Mouse (Mus musculus): ENCODE data around the gene Gm5244. TPM values are rescaled to one million over a fixed set of nuclear protein-coding genes. Genes with fewer than 3 reads are reported as not detected.

The Gm5244 gene
- not detected for total RNA-seq (2021)
- long read RNA-seq, experiment 1: 0 reads
- long read RNA-seq, experiment 2: 0 reads

DNA sequence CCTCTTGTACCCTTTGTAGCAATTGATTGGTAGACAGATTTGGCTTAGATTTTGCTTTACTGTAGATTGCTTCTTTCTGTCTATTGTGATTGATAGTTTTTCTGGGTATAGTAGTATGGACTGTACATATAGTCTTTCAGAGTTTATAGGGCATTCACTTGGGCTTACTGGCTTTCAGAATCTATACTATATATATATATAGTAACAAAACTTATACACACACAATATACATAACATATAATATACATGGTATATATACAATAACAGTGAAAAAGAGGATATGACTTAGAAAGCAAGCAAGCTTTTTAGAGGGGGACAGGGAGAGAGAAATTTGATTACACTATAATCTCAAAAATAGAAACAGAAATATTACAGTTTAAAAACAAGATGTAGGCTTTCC lies at the start of gene Gm5244:
Gene Gm5244, plus strand, starts transcription at position 301 of the 400 bp plus-strand sequence.
- no peak for DNase-seq

DNA sequence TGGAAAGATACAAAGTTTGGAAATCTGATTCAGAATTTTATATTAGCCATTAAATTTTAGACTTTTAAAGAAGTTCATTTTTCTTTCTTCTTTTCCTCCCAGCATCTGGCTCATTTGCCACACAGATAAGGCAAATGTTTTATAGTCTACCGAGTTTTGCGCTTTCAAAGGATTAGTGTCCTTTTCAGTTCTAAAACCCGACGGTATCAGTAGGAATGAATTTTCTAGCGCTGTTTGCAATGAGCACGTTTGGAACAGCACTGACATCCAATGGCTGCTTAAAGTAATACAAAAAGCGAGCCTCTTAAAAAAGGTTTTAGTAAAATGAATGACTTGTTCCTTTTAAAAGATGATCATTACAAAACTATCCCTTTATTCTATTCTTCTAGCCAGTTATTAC lies 49.4 kb upstream of the Gm5244 start:
- DNase-seq: no peak

DNA sequence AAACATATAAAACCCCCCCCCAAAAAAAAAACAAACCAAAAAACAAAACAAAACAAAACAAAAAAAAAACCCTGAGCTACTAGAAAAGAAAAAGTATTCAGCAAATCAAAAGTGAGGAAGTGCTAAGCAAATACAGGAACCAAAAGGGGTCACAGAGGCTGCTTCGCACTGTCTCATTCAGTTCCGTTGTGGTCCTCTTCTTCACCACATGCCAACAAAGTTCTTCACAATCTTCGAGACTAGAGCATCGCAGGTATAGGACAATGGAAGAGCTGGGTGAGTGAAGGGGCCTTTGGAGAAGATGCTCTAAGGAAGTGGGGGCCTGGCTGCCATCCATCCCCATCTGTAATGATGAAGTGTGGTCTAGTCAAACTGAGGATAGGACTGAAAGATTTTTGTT lies 48.1 kb upstream of the Gm5244 start:
- DNase-seq: no peak

DNA sequence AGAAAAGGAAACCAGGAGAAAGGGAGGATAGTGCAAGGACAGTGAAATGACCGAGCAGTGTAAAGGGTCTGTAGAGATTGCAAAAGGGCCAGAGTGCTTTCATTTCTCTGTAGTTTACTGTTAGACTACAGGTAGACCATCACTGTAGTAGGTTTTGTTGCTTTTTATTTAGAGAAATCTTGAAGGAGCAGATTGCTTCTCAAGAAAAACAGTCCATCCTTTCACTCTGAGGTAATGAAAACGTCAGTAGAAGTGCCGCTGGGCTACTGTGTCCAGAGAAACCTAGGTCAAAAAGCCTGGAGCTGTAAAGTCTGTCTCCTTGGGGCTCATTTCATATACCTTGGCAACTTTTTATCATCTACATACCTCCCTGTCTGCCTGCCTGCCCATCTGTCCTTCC lies 47.4 kb upstream of the Gm5244 start:
- no peak for DNase-seq

DNA sequence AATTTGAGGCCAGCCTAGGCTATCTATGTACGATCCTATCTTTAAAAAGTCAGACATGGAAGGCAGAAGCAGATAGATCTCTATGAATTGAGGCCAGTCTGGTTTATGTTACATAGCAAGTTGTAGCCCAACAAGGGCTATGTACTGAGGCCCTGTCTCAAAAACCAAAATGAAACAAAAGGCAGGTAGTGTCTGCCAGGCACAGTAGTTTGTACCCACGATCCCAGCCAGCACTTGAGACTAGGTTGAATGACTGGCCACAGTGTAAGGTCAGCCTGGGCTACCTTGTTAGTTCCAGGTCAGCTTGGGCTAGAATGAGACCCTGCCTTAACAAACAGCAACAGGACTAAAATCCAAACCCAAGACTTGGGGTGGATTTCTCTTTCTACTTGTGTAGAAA lies 45.9 kb upstream of the Gm5244 start:
- no peak for DNase-seq

DNA sequence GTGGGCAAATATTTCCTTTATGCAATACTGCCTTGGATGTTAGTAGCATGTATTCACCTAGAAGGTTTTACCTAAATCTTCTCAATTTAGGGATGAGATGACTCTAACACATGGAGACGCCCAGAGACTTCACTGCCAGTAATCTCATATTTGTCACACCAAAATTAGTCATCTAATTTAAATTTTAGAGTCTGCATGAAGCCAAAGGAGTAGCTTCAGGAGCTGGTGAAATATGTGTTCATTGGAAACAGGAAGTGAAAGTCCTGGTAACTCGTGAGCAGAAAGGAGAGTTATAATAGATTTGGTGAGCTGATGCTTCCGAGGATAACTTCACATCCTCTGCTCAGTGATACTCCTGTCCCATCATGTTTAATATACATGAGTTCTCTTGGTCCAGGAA lies 45.4 kb upstream of the Gm5244 start:
- DNase-seq: no peak

DNA sequence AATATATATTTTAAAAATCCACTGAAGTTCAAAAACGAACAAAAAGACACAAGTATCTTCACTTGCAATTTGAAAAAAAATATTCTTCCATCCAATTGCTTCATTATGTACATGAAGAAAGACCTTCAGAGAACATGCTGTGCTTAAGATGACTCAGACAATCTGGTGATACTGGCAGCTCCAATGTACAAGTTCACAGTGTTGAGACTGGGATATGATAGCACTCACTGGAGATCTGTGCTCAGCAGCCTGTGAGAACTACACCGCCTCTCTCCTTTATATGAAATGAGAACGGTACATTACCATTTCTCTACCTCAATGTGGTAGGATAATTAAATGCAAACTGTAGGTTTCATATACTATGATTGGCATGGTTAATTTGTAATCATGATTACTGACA lies 43.7 kb upstream of the Gm5244 start:
- DNase-seq: no peak

DNA sequence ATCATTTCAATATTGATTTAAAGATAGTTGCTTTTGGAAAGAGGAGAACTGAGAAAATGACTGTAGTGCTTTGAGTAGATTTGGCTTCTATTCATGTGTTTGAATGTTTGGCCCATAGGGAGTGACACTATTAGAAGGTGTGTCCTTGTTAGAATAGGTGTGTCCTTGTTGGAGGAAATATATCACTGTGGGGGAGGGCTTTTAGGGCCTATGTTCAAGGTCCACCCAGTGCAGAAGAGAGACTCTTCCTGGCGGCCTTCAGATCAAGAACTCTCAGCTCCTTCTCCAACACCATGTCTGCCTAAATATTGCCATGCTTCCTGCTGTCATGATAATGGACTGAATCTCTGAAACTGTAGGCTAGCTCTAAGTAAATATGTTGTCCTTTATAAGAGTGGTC lies 42.2 kb upstream of the Gm5244 start:
- no peak for DNase-seq

DNA sequence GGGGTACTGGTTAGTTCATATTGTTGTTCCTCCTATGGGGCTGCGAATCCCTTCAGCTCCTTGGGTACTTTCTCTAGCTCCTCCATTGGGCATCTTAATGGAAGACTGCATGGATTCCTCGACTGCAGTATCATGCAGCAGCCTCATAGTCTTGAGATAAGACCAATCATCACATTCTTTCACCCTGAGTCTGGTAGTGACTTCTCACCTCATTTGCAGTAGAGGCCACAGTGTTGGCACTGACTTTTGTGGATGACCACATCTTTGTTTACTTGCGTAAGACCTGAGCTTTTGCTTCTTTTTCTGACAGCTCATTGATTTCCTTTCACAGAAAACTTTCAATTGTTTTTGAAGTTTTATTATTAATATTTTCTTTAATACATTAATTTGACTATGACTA lies 40.8 kb upstream of the Gm5244 start:
- no peak for DNase-seq

DNA sequence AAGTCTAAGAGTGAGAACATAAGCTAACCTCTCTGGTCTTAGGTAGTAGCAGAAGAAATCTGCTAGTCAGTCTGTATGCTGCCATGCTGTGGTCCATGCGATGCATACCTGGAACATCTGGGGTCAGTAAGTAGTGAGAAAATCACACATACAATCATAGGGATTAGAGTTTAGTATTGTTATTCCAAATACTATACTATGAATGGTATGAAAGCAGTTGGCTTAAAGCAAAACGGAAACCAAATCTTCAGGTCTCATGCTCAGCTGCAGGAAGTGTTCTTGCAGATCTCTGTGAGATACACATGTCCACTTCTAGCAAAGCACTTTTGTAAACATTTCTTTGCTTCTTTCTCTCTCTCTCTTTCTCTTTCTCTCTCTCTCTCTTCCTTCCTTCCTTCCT lies 40.3 kb upstream of the Gm5244 start:
- DNase-seq: no peak

DNA sequence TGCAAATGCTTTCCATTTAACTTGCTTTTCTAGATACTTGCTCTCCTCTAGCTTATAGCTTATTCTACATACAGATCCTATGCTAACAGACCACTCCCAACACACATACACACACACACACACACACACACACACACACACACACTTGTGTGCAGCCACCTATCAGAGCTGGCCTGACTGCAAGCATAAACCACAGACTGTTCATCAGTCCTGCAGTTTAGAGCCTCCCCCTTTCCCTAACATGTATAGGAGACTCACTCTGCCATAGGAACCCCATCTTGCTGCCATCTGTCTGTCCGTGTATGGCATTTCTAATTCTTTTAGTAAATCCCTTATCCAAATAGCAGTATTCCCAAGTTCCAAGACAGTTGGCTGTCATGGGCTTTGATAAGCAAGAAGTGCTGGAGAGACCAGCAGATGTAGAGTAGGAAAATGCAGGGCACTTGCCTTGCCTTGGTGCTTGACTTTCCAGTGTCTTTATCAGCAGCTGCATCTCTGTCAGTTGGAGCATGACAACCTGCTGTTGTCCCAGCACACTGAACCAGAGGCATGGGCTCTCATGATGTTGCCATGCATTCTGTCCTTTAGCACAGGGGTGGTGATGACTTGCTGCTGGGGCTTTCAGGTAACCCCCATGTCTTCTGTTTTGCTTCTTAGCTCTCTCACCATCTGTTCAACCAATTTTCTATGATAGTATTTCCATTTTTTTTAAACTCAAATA lies 33.7 kb upstream of the Gm5244 start:
- no peak for DNase-seq

DNA sequence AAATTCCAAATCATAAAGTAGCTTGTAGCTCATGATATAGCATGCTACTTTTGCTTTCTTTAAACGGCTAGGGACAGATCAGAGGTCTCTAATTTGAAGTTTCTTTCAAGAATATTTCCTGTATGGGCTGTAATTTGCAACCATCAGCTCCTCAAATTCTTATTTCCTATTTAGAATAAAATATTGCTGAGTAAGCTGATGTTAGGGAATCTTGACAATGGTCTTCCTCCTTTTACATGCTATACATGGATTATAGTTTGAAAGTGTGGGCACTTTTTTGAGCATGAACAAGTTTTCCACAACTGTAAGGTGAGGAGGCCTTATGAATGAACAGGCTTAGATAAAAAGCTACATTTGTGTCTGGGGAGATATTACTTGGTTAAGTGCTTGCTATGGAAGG lies 32.6 kb upstream of the Gm5244 start:
- no peak for DNase-seq

DNA sequence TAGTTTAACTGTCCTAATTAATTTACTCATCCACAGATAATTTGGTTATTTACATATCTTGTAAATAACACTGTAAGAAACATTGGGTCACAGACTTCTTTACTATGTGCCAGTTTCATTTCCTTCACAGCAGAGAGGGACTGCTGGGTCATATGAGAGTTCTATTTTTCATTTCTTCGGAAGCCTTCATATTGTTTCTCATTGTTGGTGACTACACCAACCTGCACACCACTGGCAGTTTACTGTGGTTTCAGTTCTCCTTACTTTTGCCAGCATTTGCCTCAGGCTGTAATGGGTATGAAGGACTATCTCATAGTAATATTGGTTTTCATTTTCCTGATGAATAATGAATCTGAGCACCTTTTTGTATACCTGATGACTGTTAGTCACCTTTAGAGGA lies 28.0 kb upstream of the Gm5244 start:
- DNase-seq: no peak

DNA sequence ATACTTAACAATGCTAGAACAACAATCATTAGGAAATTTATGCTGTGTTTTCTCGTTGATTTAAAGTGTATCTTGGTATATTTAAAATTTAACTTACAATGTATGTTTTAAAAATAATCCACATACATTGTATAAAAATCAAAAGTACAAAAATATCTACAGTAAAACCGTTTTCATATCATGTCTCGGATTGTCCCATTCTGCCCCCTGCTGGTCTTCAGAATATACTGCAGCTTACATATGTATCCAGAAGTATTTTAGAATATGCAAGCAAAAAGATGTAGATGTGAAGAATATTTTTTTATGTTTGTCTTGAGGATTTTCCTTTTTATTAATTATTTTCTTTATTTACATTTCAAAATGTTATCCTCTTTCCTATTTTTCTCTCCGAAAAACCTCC lies 26.1 kb upstream of the Gm5244 start:
- no peak for DNase-seq

DNA sequence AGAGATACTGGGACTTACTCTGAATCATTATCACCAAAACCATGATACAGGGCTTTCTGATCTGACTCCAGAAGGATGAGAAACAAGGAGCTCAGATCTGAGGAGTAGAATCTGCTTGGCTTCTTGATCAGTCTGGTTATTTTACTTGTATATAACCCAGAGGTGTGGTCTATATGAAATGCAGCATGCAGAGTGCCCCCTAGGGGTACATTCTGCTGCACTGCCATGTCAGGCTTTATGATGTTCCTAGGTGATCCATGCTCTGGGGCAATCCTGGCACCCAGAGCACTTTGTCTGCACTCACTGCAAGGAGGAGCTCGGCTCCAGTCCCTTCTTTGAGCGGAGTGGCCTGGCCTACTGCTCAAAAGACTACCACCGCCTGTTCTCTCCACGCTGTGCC lies 21.9 kb upstream of the Gm5244 start:
- DNase-seq: no peak

DNA sequence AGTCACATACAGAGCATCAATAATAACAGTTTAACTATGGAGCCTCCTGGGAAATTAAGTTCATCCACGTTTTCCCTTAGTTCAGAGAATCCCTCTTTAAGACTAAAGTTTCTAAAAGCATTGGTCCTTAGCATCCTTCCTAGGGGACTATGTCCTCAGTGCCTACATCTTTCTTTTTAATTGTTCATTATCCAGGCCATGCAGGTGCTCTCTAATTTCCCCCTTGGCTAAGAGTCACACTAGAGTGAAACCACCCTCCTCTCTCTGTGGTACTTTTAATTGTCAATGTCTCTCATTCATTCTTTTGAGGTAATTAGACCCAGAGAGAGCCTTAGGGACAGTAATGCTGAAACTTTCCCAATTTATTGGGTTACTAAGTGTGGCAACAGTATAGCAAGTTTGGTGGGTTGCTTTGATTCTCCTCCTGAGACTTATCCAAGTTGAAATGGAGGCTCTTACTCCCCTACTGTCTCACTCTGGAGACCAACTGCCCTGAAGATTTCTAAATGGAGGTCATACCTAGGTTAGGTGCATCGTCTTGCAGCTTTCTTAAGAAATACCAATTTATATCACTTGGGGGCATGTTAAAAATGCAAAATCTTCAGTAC lies 15.6 kb upstream of the Gm5244 start:
- DNase-seq: no peak

DNA sequence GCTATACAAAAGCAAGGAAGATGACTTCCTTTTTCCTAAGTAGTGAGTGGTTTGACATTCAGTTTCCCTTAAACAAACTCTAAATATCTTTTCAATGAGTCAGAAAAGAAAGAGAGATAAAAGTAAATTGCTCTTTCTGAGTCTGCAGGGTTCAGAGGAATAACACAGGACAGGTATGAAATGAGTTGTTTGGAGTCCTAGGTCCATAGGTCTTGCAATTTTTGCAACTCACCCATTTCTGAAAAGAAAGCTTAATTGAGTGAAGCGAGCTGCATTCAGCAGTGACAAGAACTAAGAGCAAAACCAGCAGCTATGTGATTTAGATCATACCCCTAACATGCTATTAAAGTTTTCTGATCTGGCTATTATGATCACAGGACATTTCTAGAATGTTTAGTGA lies 14.9 kb upstream of the Gm5244 start:
- no peak for DNase-seq

DNA sequence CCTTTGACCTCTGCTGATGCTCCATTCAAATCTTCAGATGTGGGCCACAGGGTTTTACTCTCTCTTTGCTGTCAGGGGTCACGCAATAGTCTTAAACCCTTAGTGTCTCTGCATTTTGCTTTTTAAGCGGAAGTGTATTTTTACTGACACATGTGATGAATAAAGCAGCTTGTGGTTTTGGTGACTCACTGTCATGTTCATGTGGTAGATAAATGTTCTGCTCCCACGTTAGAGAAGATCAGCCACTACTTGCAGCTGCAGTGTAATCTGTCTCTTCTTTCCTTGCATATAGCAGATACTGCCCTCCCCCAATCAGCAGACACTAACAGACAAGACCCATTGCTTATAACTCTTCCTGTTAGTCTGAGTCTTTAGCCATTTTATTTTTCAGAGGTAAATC lies 12.9 kb upstream of the Gm5244 start:
- DNase-seq: no peak

DNA sequence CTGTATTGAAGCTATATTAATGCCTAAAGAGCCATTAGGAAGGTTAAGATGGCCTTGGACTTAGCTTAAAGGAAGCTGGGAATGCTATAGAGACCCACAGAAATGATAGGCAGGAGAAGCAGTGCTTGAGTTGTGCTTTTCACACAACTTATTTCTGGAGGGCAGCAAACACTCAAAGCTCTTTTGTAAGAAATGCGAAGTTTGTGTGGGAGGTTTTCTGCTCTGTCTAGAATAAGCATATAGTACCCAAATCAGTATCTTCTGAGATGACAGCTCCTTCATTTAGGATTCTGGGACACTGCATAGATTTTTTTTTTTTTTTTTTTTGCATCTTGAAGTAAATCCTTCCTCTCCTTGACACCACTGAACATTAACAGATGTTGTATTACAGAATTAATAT lies 8.0 kb upstream of the Gm5244 start:
- no peak for DNase-seq

DNA sequence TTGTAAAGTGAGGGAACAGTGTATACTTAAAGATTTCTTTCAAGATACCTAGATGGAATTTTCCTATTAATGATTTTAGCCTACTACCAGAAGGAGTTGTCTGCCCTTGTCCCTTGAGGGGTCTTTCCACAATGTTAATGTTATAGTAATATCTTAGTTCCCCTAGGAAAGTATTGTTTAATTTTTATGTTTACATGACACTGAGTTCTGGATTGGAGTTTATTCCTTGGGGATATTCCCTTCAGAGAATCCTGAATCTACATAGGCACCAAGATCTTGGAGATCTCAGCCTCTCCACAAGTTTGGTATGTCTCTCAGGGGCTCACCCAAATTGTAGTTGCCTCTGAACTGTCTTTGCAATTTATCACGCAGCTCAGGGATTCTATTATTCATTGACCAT lies 10.5 kb downstream of the Gm5244 start, which contains the start of gene Olfr1444:
Gene Olfr1444, plus strand, starts transcription at position 301 of the 400 bp plus-strand sequence.
- no peak for DNase-seq

DNA sequence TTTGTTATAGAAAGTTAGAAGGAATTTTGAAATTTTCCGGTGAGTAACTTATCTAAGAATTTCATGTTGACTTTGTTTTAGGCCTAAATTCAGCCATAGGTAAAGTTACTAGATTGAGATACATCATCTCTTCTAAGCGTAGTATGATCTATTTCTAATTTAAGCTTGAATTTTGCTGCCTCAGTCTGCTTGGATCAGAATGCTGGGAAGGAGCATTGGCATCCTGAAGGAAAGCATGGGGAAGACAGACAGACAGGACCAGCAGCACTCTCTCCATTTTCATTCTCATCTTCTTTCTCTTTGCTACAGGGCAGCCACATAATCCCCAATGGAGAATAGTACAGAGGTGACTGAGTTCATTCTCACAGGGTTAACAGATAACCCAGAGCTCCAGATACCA lies 37.1 kb downstream of the Gm5244 start, which contains the start of gene Olfr1445:
Gene Olfr1445, plus strand, starts transcription at position 301 of the 400 bp plus-strand sequence.
- DNase-seq: no peak

DNA sequence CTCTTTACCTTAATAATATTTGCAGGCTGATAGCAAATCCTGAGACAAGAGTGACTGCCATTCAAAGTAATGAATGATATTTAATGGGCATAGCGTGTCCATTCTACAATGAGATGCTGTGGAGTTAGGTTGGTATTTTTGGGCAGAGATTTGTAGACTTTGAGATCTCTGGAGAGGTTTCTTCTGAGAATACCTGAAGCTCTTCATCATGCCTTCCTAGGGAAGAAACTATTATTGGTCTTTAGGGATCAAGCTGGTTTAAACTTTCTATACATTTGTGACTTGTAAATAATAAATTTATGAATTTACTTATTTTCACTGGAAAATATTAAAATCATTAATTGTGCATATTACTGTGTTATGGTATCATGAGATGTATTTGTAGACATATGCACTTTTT lies 46.9 kb downstream of the Gm5244 start, which contains the start of gene Olfr1446:
Gene Olfr1446, minus strand, starts transcription at position 101 of the 400 bp plus-strand sequence.
- no peak for DNase-seq
